Mouse (Mus musculus) hindbrain, embryonic 14.5 days (tissue): Measurements from ENCODE around the gene Mycs. TPM values are rescaled to one million over a fixed set of nuclear protein-coding genes. Genes with fewer than 3 reads are reported as not detected.

ENCODE experiments used
- ATAC-seq: fragments of 200-750 bp; cut with Nextera tagmentation; 2 replicates; pipeline ENCODE4 v1.8.0; 2017; ENCODE audit warnings: moderate number of reproducible peaks, mild to moderate bottlenecking, moderate TSS enrichment, moderate library complexity; ENCODE audit not compliant: low FRiP score
- DNase-seq: peaks from one replicate; pipeline ENCODE4 v3.0.0-alpha.2; 2015; ENCODE audit warnings: low spot score
- H3K27ac ChIP-seq: fragments of 300-500 bp; sonication (generic); 2 replicates; pipeline ENCODE4 v1.5.1; 2014; ENCODE audit warnings: mild to moderate bottlenecking, moderate library complexity
- H3K27me3 ChIP-seq: fragments of 300-500 bp; sonication (generic); 2 replicates; pipeline ENCODE4 v1.6.1; 2014; ENCODE audit warnings: mild to moderate bottlenecking, low read length, mixed read lengths; ENCODE audit not compliant: control insufficient read depth, insufficient read depth
- H3K36me3 ChIP-seq: fragments of 300-500 bp; sonication (generic); replicated peaks from 2 replicates; pipeline ENCODE4 v1.6.1; 2014; ENCODE audit not compliant: control insufficient read depth, insufficient read depth
- H3K4me1 ChIP-seq: fragments of 300-500 bp; sonication (generic); replicated peaks from 2 replicates; pipeline ENCODE4 v1.6.1; 2014; ENCODE audit warnings: antibody characterized with exemption, low read length, mixed read lengths; ENCODE audit not compliant: control insufficient read depth, insufficient read depth
- H3K4me2 ChIP-seq: fragments of 300-500 bp; sonication (generic); replicated peaks from 2 replicates; pipeline ENCODE4 v1.6.1; 2014; ENCODE audit warnings: mild to moderate bottlenecking, moderate library complexity
- H3K4me3 ChIP-seq: fragments of 300-500 bp; sonication (generic); replicated peaks from 2 replicates; pipeline ENCODE4 v1.5.1; 2014; ENCODE audit warnings: mild to moderate bottlenecking, low read length
- H3K9ac ChIP-seq: fragments of 300-500 bp; sonication (generic); 2 replicates; pipeline ENCODE4 v1.6.1; 2014
- H3K9me3 ChIP-seq: fragments of 300-500 bp; sonication (generic); 2 replicates; pipeline ENCODE4 v1.6.1; 2016; ENCODE audit warnings: low read length; ENCODE audit not compliant: control insufficient read depth
- WGBS: fragments of 180-500 bp; shearing (Covaris S2); extraction: QIAGEN DNeasy Blood & Tissue Kit; methylation state at CpG from one replicate; pipeline ENCODE4 v1.1.7; 2014; 5-methylcytosine and 5-hydroxymethylcytosine counted together
- polyA plus RNA-seq: library from polyadenylated mRNA; unstranded; fragments of >200 nt; fragmentation: Nextera tagmentation; extraction: Ambion mirVana; gene quantifications from 2 replicates; pipeline ENCODE4 v1.2.1, GENCODE M21; 2014

Gene Mycs
- polyA plus RNA-seq: not detected in 2 replicates

GRCm38 (mm10) chrX:5469165-5469564 is at the start of gene Mycs:
Gene Mycs, minus strand, starts transcription at chrX:5469265.
- peak within 1 kb of the TSS; percentile 48 for H3K4me2 ChIP-seq
- H3K4me3 ChIP-seq: peak within 1 kb of the TSS; percentile 25
- DNase-seq (no peak), ATAC-seq (no peak)
- H3K9ac ChIP-seq: no peak within 1 kb of the TSS
- H3K36me3 ChIP-seq: no peaks in the 10 kb centered on the region
- no peaks in the 10 kb centered on the region for H3K27me3 ChIP-seq
- no peaks in the 10 kb centered on the region for H3K9me3 ChIP-seq
- H3K4me1 ChIP-seq: no peaks in the 10 kb centered on the region
- 89% methylated on average over 3 of the region's 3 CpGs for WGBS
- no peak within 1 kb of the TSS for H3K27ac ChIP-seq

- Histone ChIP-seq H3K27ac (no peak overlapping the region), H3K9me3 (no peaks in the 10 kb centered on the region), H3K27me3 (no peaks in the 10 kb centered on the region), H3K4me1 (no peaks in the 10 kb centered on the region), H3K36me3 (no peaks in the 10 kb centered on the region), H3K4me2 (peak overlapping the region; percentile 48), H3K9ac (no peak overlapping the region), H3K4me3 (peak overlapping the region; percentile 25)
- peak; percentile 27; the same call in 1 of the 2 replicates for ATAC-seq
- DNase-seq: no peak
- WGBS: 19% methylated on average over 24 of the region's 24 CpGs
These were observed 1.0 kb downstream of the Mycs start for GRCm38 (mm10) chrX:5468022-5468421.

Other genes with a start within 250 kb of the Mycs start
- not detected in 2 replicates for gene Btbd35f7, start 199.8 kb upstream of the Mycs start, polyA plus RNA-seq